Mouse (Mus musculus) kidney, adult 2 months (tissue): ENCODE data around the gene Abcc12. TPM values are rescaled to one million over a fixed set of nuclear protein-coding genes. Genes with fewer than 3 reads are reported as not detected.

Source experiments
- DNase-seq: peaks from one replicate; pipeline ENCODE4 v3.0.0; 2021
- H3K27ac ChIP-seq: fragments of 200-500 bp; 2 replicates; pipeline ENCODE4 v1.5.1; 2012; ENCODE audit warnings: low read depth, low read length, control low read depth, inconsistent platforms; ENCODE audit not compliant: insufficient read depth
- H3K27me3 ChIP-seq: fragments of 200-500 bp; replicated peaks from 2 replicates; pipeline ENCODE4 v1.6.1; 2012; ENCODE audit warnings: mild to moderate bottlenecking, moderate library complexity, low read length, inconsistent platforms; ENCODE audit not compliant: control insufficient read depth, insufficient read depth
- H3K36me3 ChIP-seq: fragments of 200-500 bp; 2 replicates; pipeline ENCODE4 v1.6.1; 2012; ENCODE audit warnings: mild to moderate bottlenecking, moderate library complexity, low read length, inconsistent platforms; ENCODE audit not compliant: control insufficient read depth, insufficient read depth
- H3K4me1 ChIP-seq: fragments of 200-500 bp; 2 replicates; pipeline ENCODE4 v1.6.1; 2011; ENCODE audit warnings: low read length; ENCODE audit not compliant: control insufficient read depth, insufficient read depth
- H3K4me3 ChIP-seq: fragments of 200-500 bp; 2 replicates; pipeline ENCODE4 v1.5.1; 2011; ENCODE audit warnings: mild to moderate bottlenecking, low read depth, low read length, control low read depth; ENCODE audit not compliant: insufficient read depth
- CTCF ChIP-seq: fragments of 200-500 bp; conservative IDR thresholded peaks from 2 replicates; pipeline ENCODE4 v1.5.1; 2011; ENCODE audit warnings: low read depth, mild to moderate bottlenecking, control low read depth, low read length, moderate library complexity, mixed read lengths; ENCODE audit not compliant: insufficient read depth, insufficient read length
- POLR2A ChIP-seq: fragments of 200-500 bp; IDR thresholded peaks from one replicate; pipeline ENCODE4 v1.6.1; 2011; ENCODE audit warnings: low read depth, low read length, control low read depth
- WGBS: fragments of 180-500 bp; shearing (Covaris S2); methylation state at CpG from one replicate; pipeline ENCODE4 v1.1.7; 2018; 5-methylcytosine and 5-hydroxymethylcytosine counted together
- polyA plus RNA-seq: library from polyadenylated mRNA; depleted of rRNA; stranded (reverse); fragments of >200 nt; gene quantifications from 2 replicates; pipeline ENCODE4 v1.2.3, GENCODE M21; 2012

Gene Abcc12
- polyA plus RNA-seq, 1 experiment = 0.03 TPM

DNA sequence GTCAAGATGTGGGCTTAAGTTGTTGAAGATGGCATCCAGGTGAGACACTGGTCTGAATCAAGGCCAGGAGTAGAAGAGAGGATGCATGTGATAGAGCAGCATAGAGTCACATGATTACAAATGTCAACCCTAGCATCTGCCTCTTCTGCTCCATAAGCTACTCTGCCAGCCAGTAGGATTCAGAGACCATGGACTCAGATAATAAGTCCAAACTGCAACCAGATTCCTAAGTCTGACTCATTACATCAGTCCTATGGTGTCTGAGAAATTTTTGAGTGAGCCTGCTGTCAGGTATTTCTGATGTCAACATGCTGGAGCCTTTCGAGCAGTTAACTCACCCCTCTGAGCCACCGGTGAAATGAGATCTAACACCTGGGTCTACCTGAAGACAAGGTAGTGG, 40.1 kb downstream of the Abcc12 start:
- no peaks in the 10 kb centered on the region for H3K27me3 ChIP-seq
- H3K36me3 ChIP-seq = no peaks in the 10 kb centered on the region
- DNase-seq = no peak
- TF ChIP-seq POLR2A (no peak), CTCF (no peak)
- H3K4me3 ChIP-seq = no peak overlapping the region
- WGBS = 91% methylated on average over 2 of the region's 2 CpGs
- H3K27ac ChIP-seq = no peak overlapping the region
- H3K4me1 ChIP-seq = no peaks in the 10 kb centered on the region; the same call in 1 of the 2 replicates

GRCm38 (mm10) chr8:86536663-86536987, 43.9 kb downstream of the Abcc12 start:
- Histone ChIP-seq H3K36me3 (no peaks in the 10 kb centered on the region), H3K4me3 (no peak overlapping the region), H3K27ac (no peak overlapping the region), H3K27me3 (no peaks in the 10 kb centered on the region), H3K4me1 (no peaks in the 10 kb centered on the region; the same call in 1 of the 2 replicates)
- 68% methylated on average over 3 of the region's 3 CpGs for WGBS
- TF ChIP-seq POLR2A (no peak), CTCF (no peak)
- DNase-seq = no peak

GRCm38 (mm10) chr8:86535791-86536662, 44.5 kb downstream of the Abcc12 start:
- H3K36me3 ChIP-seq = no peaks in the 10 kb centered on the region
- no peaks in the 10 kb centered on the region; the same call in 1 of the 2 replicates for H3K4me1 ChIP-seq
- H3K27ac ChIP-seq = no peak overlapping the region
- TF ChIP-seq CTCF (peak; percentile 62), POLR2A (no peak)
- no peak overlapping the region for H3K4me3 ChIP-seq
- H3K27me3 ChIP-seq = no peaks in the 10 kb centered on the region
- WGBS = 48% methylated on average over 11 of the region's 11 CpGs
- DNase-seq = peak; percentile 79

DNA sequence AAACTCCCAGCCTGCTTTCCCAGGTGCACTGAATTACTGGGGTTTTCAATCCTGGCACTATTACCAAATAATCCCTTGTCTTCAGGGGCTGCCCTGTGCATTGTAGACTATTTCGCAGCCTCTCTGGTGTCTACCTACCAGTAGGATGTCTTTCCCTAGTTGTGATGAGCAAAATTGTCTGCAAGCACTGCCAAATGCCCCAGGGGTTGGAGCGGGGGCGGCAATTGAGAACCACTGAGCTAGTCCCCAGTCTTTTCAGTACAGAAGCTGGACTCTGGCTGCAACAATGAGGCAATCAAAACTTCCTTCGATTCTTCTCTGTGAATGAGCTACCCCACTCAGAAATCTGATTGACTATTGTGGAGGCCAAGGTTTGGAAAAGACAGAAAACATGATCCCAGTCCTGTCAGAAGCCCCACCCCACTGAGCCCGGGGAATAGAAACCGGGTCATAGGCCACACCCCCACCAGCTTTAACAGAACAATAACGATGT, 45.4 kb downstream of the Abcc12 start:
- WGBS = 63% methylated on average over 7 of the region's 7 CpGs
- no peak for TF ChIP-seq POLR2A
- no peak for TF ChIP-seq CTCF
- no peak overlapping the region for H3K4me3 ChIP-seq
- H3K36me3 ChIP-seq = no peaks in the 10 kb centered on the region
- H3K27ac ChIP-seq = no peak overlapping the region
- DNase-seq = no peak
- no peaks in the 10 kb centered on the region; the same call in 1 of the 2 replicates for H3K4me1 ChIP-seq
- no peaks in the 10 kb centered on the region for H3K27me3 ChIP-seq

- Histone ChIP-seq H3K4me3 (no peak overlapping the region), H3K27ac (no peak overlapping the region), H3K4me1 (no peaks in the 10 kb centered on the region), H3K36me3 (no peaks in the 10 kb centered on the region), H3K27me3 (no peaks in the 10 kb centered on the region)
- no peak for DNase-seq
- WGBS = 77% methylated on average over 2 of the region's 2 CpGs
- TF ChIP-seq CTCF (no peak), POLR2A (no peak)
Observed at GRCm38 (mm10) chr8:86529714-86530113, 50.8 kb downstream of the Abcc12 start.

DNA sequence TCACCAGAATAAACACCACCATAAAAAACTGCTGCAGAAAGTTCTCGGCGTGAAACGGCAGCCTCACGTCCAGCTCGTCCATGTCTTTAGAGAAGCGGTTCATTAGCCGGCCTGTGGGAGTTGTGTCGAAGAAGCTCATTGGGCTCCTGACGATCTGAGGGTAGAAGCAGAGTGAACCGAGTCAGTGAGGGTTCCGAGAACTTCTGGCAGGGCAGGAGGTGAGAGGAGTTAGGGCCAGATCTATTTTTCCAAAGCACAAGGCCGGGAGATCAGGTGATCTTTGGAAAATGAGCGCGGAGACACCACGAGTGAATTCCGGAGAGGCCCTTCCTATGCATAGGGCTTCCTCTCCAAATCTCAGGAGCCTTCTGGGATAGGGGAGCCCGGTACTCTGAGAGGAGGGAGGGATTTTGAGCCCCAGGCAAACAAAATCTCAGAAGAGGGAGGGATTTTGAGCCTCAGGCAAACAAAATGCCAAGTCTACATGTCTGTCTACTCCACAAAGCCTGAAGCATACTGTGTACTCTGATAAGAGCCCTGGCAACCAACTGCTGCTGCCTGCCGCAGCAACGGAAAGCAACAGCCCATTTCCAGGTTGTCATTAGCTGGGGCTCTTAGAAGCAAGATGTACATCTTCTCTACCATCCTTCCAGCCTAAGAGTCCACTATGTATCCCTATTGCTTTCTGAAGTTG, 53.0 kb downstream of the Abcc12 start:
- no peak for DNase-seq
- no peak for TF ChIP-seq CTCF
- no peak for TF ChIP-seq POLR2A
- Histone ChIP-seq H3K4me1 (no peaks in the 10 kb centered on the region), H3K27me3 (no peaks in the 10 kb centered on the region), H3K36me3 (no peaks in the 10 kb centered on the region), H3K4me3 (no peak overlapping the region), H3K27ac (no peak overlapping the region)
- 64% methylated on average over 19 of the region's 19 CpGs for WGBS

- no peak for DNase-seq
- TF ChIP-seq POLR2A (no peak), CTCF (no peak)
- no peaks in the 10 kb centered on the region for H3K4me1 ChIP-seq
Observed at GRCm38 (mm10) chr8:86526808-86527207, 53.7 kb downstream of the Abcc12 start.

More at GRCm38 (mm10) chr8:86526808-86527207, 53.7 kb downstream of the Abcc12 start:
- H3K4me3 ChIP-seq = no peak overlapping the region
- H3K27ac ChIP-seq = no peak overlapping the region
- no peaks in the 10 kb centered on the region for H3K36me3 ChIP-seq
- 92% methylated on average over 8 of the region's 8 CpGs for WGBS
- H3K27me3 ChIP-seq = no peaks in the 10 kb centered on the region
